Mouse (Mus musculus) hindbrain, embryonic 14.5 days (tissue): ENCODE measurements around the gene Cemip. TPM values are rescaled to one million over a fixed set of nuclear protein-coding genes. Genes with fewer than 3 reads are reported as not detected.

Experiments used
- ATAC-seq: fragments of 200-750 bp; cut with Nextera tagmentation; 2 replicates; pipeline ENCODE4 v1.8.0; 2017; ENCODE audit warnings: moderate number of reproducible peaks, mild to moderate bottlenecking, moderate TSS enrichment, moderate library complexity; ENCODE audit not compliant: low FRiP score
- DNase-seq: peaks from one replicate; pipeline ENCODE4 v3.0.0-alpha.2; 2015; ENCODE audit warnings: low spot score
- H3K27ac ChIP-seq: fragments of 300-500 bp; sonication (generic); 2 replicates; pipeline ENCODE4 v1.5.1; 2014; ENCODE audit warnings: mild to moderate bottlenecking, moderate library complexity
- H3K27me3 ChIP-seq: fragments of 300-500 bp; sonication (generic); 2 replicates; pipeline ENCODE4 v1.6.1; 2014; ENCODE audit warnings: mild to moderate bottlenecking, low read length, mixed read lengths; ENCODE audit not compliant: control insufficient read depth, insufficient read depth
- H3K36me3 ChIP-seq: fragments of 300-500 bp; sonication (generic); replicated peaks from 2 replicates; pipeline ENCODE4 v1.6.1; 2014; ENCODE audit not compliant: control insufficient read depth, insufficient read depth
- H3K4me1 ChIP-seq: fragments of 300-500 bp; sonication (generic); replicated peaks from 2 replicates; pipeline ENCODE4 v1.6.1; 2014; ENCODE audit warnings: antibody characterized with exemption, low read length, mixed read lengths; ENCODE audit not compliant: control insufficient read depth, insufficient read depth
- H3K4me2 ChIP-seq: fragments of 300-500 bp; sonication (generic); replicated peaks from 2 replicates; pipeline ENCODE4 v1.6.1; 2014; ENCODE audit warnings: mild to moderate bottlenecking, moderate library complexity
- H3K4me3 ChIP-seq: fragments of 300-500 bp; sonication (generic); replicated peaks from 2 replicates; pipeline ENCODE4 v1.5.1; 2014; ENCODE audit warnings: mild to moderate bottlenecking, low read length
- H3K9ac ChIP-seq: fragments of 300-500 bp; sonication (generic); 2 replicates; pipeline ENCODE4 v1.6.1; 2014
- H3K9me3 ChIP-seq: fragments of 300-500 bp; sonication (generic); 2 replicates; pipeline ENCODE4 v1.6.1; 2016; ENCODE audit warnings: low read length; ENCODE audit not compliant: control insufficient read depth
- WGBS: fragments of 180-500 bp; shearing (Covaris S2); extraction: QIAGEN DNeasy Blood & Tissue Kit; methylation state at CpG from one replicate; pipeline ENCODE4 v1.1.7; 2014; 5-methylcytosine and 5-hydroxymethylcytosine counted together
- polyA plus RNA-seq: library from polyadenylated mRNA; unstranded; fragments of >200 nt; fragmentation: Nextera tagmentation; extraction: Ambion mirVana; gene quantifications from 2 replicates; pipeline ENCODE4 v1.2.1, GENCODE M21; 2014

The Cemip gene
- polyA plus RNA-seq, 1 experiment from 2014 or later, result 0.70 TPM

GRCm38 (mm10) chr7:84022462-84022861 is 63.8 kb downstream of the Cemip start:
- Histone ChIP-seq H3K27me3 (no peaks in the 10 kb centered on the region), H3K27ac (no peak overlapping the region), H3K9me3 (no peaks in the 10 kb centered on the region), H3K4me2 (no peak overlapping the region), H3K9ac (no peak overlapping the region), H3K36me3 (no peaks in the 10 kb centered on the region), H3K4me1 (no peaks in the 10 kb centered on the region), H3K4me3 (no peak overlapping the region)
- DNase-seq (no peak), ATAC-seq (no peak)
- 86% methylated on average over 3 of the region's 3 CpGs for WGBS

GRCm38 (mm10) chr7:84019381-84019780 is 66.9 kb downstream of the Cemip start:
- no peak overlapping the region for H3K9ac ChIP-seq
- DNase-seq (no peak), ATAC-seq (no peak)
- no peak overlapping the region for H3K4me3 ChIP-seq
- H3K9me3 ChIP-seq, result no peaks in the 10 kb centered on the region
- no peak overlapping the region for H3K4me2 ChIP-seq
- H3K27me3 ChIP-seq, result no peaks in the 10 kb centered on the region
- H3K27ac ChIP-seq, result no peak overlapping the region
- no peaks in the 10 kb centered on the region for H3K4me1 ChIP-seq
- no peaks in the 10 kb centered on the region for H3K36me3 ChIP-seq

DNA sequence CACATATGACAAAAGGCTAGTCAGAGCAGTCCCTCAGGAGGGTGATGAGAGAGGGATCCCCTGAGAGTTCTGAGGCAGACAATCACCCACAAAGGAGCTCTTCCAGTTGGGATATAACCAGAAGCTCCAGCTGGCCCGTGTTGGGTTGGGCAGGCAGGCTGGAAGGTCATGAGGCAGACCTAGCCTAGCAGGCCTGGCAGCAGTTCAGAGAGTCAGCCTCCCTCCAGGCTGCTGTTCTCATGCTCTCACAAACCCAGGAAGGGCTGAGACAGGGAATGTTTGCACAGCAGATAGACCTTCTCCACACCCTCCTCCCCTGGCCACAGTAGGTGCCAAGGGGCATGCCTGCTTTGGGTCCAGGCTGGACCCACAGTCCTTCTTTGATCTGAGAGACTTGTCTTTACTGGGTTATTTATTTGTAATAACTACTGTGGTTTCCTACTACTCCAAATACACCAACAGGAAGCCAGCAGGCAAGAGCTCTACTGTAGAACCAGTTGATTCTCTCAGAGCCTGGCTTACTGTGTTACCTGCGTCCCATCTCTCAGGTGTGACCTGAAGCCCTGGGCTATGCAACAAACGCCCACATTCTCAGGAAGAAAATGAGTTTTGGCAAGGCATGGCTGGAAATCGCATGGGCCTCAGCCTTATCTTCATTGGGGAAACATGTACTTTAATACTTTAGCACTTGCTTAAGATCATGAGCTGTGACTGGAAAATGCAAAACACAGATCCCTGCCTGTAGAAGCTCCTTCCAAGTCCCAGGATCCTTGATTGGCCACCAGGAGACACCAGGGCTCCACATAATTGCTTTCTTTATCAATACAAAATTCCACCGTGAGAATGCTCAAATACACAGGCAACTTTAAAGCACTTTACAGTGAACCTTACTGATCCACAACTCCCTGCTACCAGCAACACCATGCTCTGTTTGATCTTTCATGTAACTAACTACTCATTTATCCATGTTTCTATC is 67.7 kb downstream of the Cemip start:
- Histone ChIP-seq H3K36me3 (no peaks in the 10 kb centered on the region), H3K9ac (no peak overlapping the region), H3K4me3 (no peak overlapping the region), H3K4me2 (no peak overlapping the region), H3K4me1 (no peaks in the 10 kb centered on the region), H3K9me3 (no peaks in the 10 kb centered on the region), H3K27ac (no peak overlapping the region), H3K27me3 (no peaks in the 10 kb centered on the region)
- no peak for DNase-seq
- WGBS, result 81% methylated on average over 5 of the region's 5 CpGs
- ATAC-seq, result no peak

- 86% methylated on average over 1 of the region's 1 CpGs for WGBS
- DNase-seq (no peak), ATAC-seq (no peak)
- H3K36me3 ChIP-seq, result no peaks in the 10 kb centered on the region
- H3K4me3 ChIP-seq, result no peak overlapping the region
- H3K9me3 ChIP-seq, result no peaks in the 10 kb centered on the region
- no peaks in the 10 kb centered on the region for H3K4me1 ChIP-seq
- no peak overlapping the region for H3K4me2 ChIP-seq
- no peaks in the 10 kb centered on the region for H3K27me3 ChIP-seq
- H3K27ac ChIP-seq, result no peak overlapping the region
- H3K9ac ChIP-seq, result no peak overlapping the region
Measured at GRCm38 (mm10) chr7:84015050-84015449, 71.3 kb downstream of the Cemip start.

DNA sequence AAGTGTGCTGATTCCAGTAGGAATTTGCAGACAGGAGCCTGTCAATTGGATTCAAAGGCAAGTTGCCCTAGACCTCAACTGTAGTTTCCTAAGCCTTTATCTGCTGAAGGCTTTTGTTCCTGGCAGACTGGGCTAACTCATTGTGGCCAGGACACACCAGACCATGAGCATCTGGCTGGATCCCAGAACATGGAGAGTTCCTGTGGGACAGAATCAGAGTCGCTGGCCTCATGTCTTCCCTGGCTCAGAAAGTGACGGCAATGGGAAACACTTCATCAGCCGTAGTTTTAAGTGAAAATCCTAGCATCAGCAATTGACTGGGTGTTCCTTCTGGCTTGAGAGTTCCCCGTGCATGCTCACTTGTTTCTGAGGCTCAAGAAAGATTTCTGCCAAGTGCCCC is 72.6 kb downstream of the Cemip start:
- H3K27ac ChIP-seq, result no peak overlapping the region
- ATAC-seq, result no peak
- no peak overlapping the region for H3K4me2 ChIP-seq
- DNase-seq, result no peak
- no peak overlapping the region for H3K4me3 ChIP-seq
- 92% methylated on average over 4 of the region's 4 CpGs for WGBS
- no peaks in the 10 kb centered on the region for H3K36me3 ChIP-seq
- H3K4me1 ChIP-seq, result no peaks in the 10 kb centered on the region
- H3K9ac ChIP-seq, result no peak overlapping the region
- H3K27me3 ChIP-seq, result no peaks in the 10 kb centered on the region
- H3K9me3 ChIP-seq, result no peaks in the 10 kb centered on the region

DNA sequence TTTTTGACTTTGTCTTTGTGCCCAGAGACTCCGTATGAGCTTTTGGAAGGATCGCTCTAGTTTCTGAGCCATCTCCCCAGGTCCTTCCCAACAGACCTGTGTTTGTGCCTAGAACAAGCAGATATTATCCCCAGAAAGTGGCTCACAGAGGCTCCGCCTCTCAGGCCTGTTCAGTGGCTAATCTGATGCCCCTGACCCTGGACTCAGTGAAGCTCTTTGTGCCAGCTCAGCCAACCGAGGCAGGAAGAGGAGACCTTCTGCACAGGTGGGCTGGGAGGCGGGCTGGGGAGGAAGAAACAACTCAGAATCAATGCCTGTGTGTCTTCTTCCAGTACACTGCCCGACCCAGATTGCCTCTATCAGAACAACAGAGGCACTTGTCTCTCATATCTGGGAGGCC is 81.9 kb downstream of the Cemip start:
- Histone ChIP-seq H3K4me1 (0 out of 2 replicates have a peak, but pooled peaks cover 5% of the 10 kb centered on the region), H3K9me3 (no peaks in the 10 kb centered on the region), H3K27ac (no peak overlapping the region), H3K9ac (no peak overlapping the region), H3K27me3 (no peaks in the 10 kb centered on the region), H3K4me3 (no peak overlapping the region), H3K36me3 (no peaks in the 10 kb centered on the region), H3K4me2 (no peak overlapping the region)
- DNase-seq (no peak), ATAC-seq (no peak)
- WGBS, result 73% methylated on average over 6 of the region's 6 CpGs

DNA sequence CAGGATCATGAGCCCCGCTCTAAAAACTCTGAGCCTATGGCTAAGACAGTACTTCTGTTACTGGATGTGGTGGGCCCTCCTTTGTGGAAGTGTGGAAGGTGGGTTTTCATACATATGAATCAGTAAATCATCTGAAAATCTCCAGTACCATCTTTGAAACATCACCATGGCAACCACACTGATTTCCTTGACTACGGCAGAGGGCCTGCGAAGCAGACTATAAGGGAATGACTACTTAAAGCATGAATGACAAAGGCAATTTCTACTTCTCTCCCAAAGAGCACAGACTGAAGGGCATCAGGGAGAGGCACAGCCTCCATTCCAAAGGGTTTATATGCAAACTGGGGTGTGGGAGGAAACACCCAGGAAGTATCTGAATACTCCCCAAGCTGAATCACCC is 84.8 kb downstream of the Cemip start:
- Histone ChIP-seq H3K27me3 (no peaks in the 10 kb centered on the region), H3K4me3 (no peak overlapping the region), H3K4me2 (no peak overlapping the region), H3K9ac (no peak overlapping the region), H3K9me3 (no peaks in the 10 kb centered on the region), H3K27ac (peak overlapping the region; percentile 66), H3K36me3 (no peaks in the 10 kb centered on the region), H3K4me1 (0 out of 2 replicates have a peak, but pooled peaks cover 5% of the 10 kb centered on the region)
- ATAC-seq (peak; percentile 68), DNase-seq (peak; percentile 38)
- 61% methylated on average over 3 of the region's 3 CpGs for WGBS

DNA sequence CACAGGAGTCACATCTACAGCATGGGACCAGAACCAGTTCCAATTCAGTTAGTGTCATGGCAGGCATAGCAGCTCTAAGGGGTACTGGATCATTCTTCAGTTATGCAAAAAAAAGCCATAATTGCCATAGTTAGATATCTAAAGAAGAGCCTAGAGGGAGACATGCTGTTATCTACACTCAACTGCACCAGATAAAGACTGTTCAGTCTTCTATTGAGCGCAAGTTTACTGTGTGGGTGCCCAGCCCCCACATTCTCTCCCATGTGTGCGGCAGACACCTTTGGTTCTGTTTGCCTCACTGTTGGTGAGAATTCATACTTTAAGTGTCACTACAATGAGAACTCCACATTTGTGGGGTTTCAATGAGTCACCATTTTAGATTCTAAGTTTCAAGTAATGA is 85.6 kb downstream of the Cemip start:
- Histone ChIP-seq H3K9ac (no peak overlapping the region), H3K36me3 (no peaks in the 10 kb centered on the region), H3K4me3 (no peak overlapping the region), H3K27ac (no peak overlapping the region), H3K4me2 (no peak overlapping the region), H3K9me3 (no peaks in the 10 kb centered on the region), H3K27me3 (no peaks in the 10 kb centered on the region), H3K4me1 (0 out of 2 replicates have a peak, but pooled peaks cover 5% of the 10 kb centered on the region)
- WGBS, result 96% methylated on average over 2 of the region's 2 CpGs
- ATAC-seq (no peak), DNase-seq (no peak)

DNA sequence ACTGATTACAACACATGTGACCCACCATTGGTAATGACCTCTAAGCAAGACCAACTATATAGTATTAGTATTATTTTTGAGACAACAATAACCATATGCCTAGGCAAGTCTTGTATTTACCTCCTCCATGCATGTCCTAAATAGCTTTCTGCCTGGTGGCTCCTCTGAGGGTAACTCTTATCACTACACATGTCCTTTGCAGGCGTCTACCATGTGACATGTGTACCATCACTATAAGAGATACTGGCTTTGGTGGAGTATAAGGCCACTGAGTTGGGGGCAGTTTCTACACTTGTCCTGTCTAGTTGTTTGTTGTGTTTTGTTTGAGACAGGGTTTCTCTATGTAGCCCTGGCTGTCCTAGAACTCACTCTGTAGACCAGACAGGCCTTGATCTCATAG is 86.7 kb downstream of the Cemip start:
- H3K4me2 ChIP-seq, result no peak overlapping the region
- ATAC-seq, result no peak

More for the DNA sequence above, 86.7 kb downstream of the Cemip start:
- WGBS, result 86% methylated on average over 1 of the region's 1 CpGs
- no peaks in the 10 kb centered on the region for H3K9me3 ChIP-seq
- H3K9ac ChIP-seq, result no peak overlapping the region
- no peak overlapping the region for H3K4me3 ChIP-seq
- H3K36me3 ChIP-seq, result no peaks in the 10 kb centered on the region
- H3K27ac ChIP-seq, result no peak overlapping the region
- 0 out of 2 replicates have a peak, but pooled peaks cover 5% of the 10 kb centered on the region for H3K4me1 ChIP-seq
- no peak for DNase-seq
- H3K27me3 ChIP-seq, result no peaks in the 10 kb centered on the region
